Mouse (Mus musculus): ENCODE results near the gene S100a7a.

- TF ChIP-seq POLR2A (IDR thresholded peaks at IDR 0.05; ENCODE audit: insufficient read depth, low read depth, low read length): no peak
- no peak for TF ChIP-seq CTCF (IDR thresholded peaks at IDR 0.05; ENCODE audit: insufficient read depth, low read depth, low read length)
These were observed 6.5 kb upstream of the S100a7a start for GRCm38 (mm10) chr3:90647291-90647690.

All from olfactory bulb, adult 2 months (tissue).